Mouse (Mus musculus) limb, embryonic 15.5 days (tissue): ENCODE data around the gene Esyt1. TPM values are rescaled to one million over a fixed set of nuclear protein-coding genes. Genes with fewer than 3 reads are reported as not detected.
"Not testable (repeated sequence)": the region's sequence is repeated elsewhere in the genome, so short reads cannot be mapped to it uniquely, and the experiment has no call there.

Source experiments
- ATAC-seq: fragments of 200-750 bp; cut with Nextera tagmentation; 2 replicates; pipeline ENCODE4 v1.8.0; 2017; ENCODE audit warnings: low read depth, moderate TSS enrichment; ENCODE audit not compliant: insufficient number of reproducible peaks, low FRiP score, low TSS enrichment
- H3K27ac ChIP-seq: fragments of 300-500 bp; sonication (generic); 2 replicates; pipeline ENCODE4 v1.5.1; 2015; ENCODE audit warnings: moderate library complexity, mild to moderate bottlenecking, inconsistent platforms
- H3K27me3 ChIP-seq: fragments of 300-500 bp; sonication (generic); 2 replicates; pipeline ENCODE4 v1.6.1; 2015; ENCODE audit warnings: inconsistent platforms
- H3K36me3 ChIP-seq: fragments of 300-500 bp; sonication (generic); 2 replicates; pipeline ENCODE4 v1.6.1; 2015; ENCODE audit warnings: inconsistent platforms
- H3K4me1 ChIP-seq: fragments of 300-500 bp; sonication (generic); 2 replicates; pipeline ENCODE4 v1.6.1; 2015; ENCODE audit warnings: inconsistent platforms
- H3K4me2 ChIP-seq: fragments of 300-500 bp; sonication (generic); 2 replicates; pipeline ENCODE4 v1.6.1; 2015; ENCODE audit warnings: mild to moderate bottlenecking, inconsistent platforms
- H3K4me3 ChIP-seq: fragments of 300-500 bp; sonication (generic); 2 replicates; pipeline ENCODE4 v1.5.1; 2015; ENCODE audit warnings: mild to moderate bottlenecking, inconsistent platforms
- H3K9ac ChIP-seq: fragments of 300-500 bp; sonication (generic); 2 replicates; pipeline ENCODE4 v1.6.1; 2015; ENCODE audit warnings: inconsistent platforms
- H3K9me3 ChIP-seq: fragments of 300-500 bp; sonication (generic); 2 replicates; pipeline ENCODE4 v1.6.1; 2016; ENCODE audit warnings: inconsistent platforms
- WGBS: fragments of 180-500 bp; shearing (Covaris S2); methylation state at CpG from one replicate; pipeline ENCODE4 v1.1.7; 2015; 5-methylcytosine and 5-hydroxymethylcytosine counted together
- polyA plus RNA-seq: library from polyadenylated mRNA; unstranded; fragments of >200 nt; fragmentation: Nextera tagmentation; extraction: Ambion mirVana; gene quantifications from 2 replicates; pipeline ENCODE4 v1.2.1, GENCODE M21; 2015

Gene Esyt1
- polyA plus RNA-seq, 1 experiment from 2014 or later, result 44.9 TPM

DNA sequence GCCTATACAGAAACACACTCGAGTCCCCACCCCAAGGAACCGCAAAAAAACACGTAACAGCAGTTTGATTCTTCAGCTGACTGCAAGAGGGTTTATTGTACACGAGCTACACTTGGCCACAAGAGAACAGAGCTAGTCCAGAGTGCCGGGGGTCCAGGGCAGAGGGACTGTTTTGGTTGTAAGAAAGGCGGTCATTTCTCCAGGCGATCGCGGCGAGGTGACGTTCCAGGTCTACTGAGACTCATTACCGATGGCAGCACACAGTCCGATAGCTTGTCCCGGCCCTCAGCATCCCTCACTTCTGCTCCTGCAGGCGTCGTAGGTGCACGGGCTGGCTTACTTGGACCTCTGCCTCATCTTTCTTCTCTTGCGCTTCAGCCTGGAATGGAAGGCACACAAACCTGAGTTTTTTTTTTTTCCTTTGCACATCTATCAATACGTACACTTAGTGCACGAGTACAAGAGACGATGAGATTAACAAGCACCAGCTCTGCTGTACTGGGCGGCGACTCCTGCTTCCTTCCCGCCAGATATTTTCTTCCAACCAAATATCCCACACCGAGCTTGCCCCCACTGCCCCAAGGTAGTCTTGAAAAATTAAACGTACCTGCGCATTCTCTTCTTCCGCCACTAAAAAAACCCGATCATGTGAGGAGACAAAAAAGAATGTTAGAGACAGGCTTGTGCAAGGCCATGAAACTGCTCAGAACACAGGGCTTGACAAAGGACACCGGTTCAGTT lies 22.6 kb upstream of the Esyt1 start:
- H3K9me3 ChIP-seq, H3K27me3 ChIP-seq, ATAC-seq: not testable (repeated sequence)
- peaks cover 18% of the 10 kb centered on the region for H3K4me1 ChIP-seq
- peak overlapping the region; percentile 97 for H3K27ac ChIP-seq
- H3K4me2 ChIP-seq, result peak overlapping the region; percentile 77
- H3K36me3 ChIP-seq, result peaks cover 24% of the 10 kb centered on the region
- WGBS, result 0% methylated on average over 30 of the region's 30 CpGs
- peak overlapping the region; percentile 76 for H3K4me3 ChIP-seq
- H3K9ac ChIP-seq, result peak overlapping the region; percentile 77

- Histone ChIP-seq H3K27me3 (no peaks in the 10 kb centered on the region), H3K4me2 (peak within 1 kb of the TSS; percentile 77), H3K36me3 (peaks cover 30% of the 10 kb centered on the region)
Measured at GRCm38 (mm10) chr10:128547361-128548032, 21.8 kb upstream of the Esyt1 start, which contains the start of gene Zc3h10. Gene Zc3h10, minus strand, starts transcription at chr10:128547774.

GRCm38 (mm10) chr10:128546787-128547186 lies 21.1 kb upstream of the Esyt1 start:
- peaks cover 18% of the 10 kb centered on the region for H3K4me1 ChIP-seq
- no peaks in the 10 kb centered on the region for H3K27me3 ChIP-seq
- 21% methylated on average over 7 of the region's 7 CpGs for WGBS
- no peaks in the 10 kb centered on the region for H3K9me3 ChIP-seq
- peaks cover 36% of the 10 kb centered on the region for H3K36me3 ChIP-seq
- H3K27ac ChIP-seq, result peak overlapping the region; percentile 93
- peak overlapping the region; percentile 76 for H3K4me3 ChIP-seq
- H3K9ac ChIP-seq, result peak overlapping the region; percentile 68
- peak overlapping the region; percentile 77 for H3K4me2 ChIP-seq
- no peak for ATAC-seq

More at GRCm38 (mm10) chr10:128547361-128548032, 21.8 kb upstream of the Esyt1 start, which contains the start of gene Zc3h10:
- peak within 1 kb of the TSS; percentile 97 for H3K27ac ChIP-seq
- WGBS, result under 1% methylated on average over 44 of the region's 50 CpGs
- H3K4me3 ChIP-seq, result peak within 1 kb of the TSS; percentile 76
- H3K4me1 ChIP-seq, result peaks cover 18% of the 10 kb centered on the region
- ATAC-seq, result peak; percentile 89
- H3K9me3 ChIP-seq, result no peaks in the 10 kb centered on the region
- peak within 1 kb of the TSS; percentile 77 for H3K9ac ChIP-seq

- no peak for ATAC-seq
- 10% methylated on average over 4 of the region's 4 CpGs for WGBS
- peak overlapping the region; percentile 77 for H3K4me2 ChIP-seq
- peaks cover 18% of the 10 kb centered on the region for H3K4me1 ChIP-seq
- H3K36me3 ChIP-seq, result peaks cover 36% of the 10 kb centered on the region
- no peak overlapping the region; the same call in 1 of the 2 replicates for H3K9ac ChIP-seq
- H3K27ac ChIP-seq, result peak overlapping the region; percentile 93
- no peaks in the 10 kb centered on the region for H3K27me3 ChIP-seq
- no peaks in the 10 kb centered on the region for H3K9me3 ChIP-seq
- H3K4me3 ChIP-seq, result peak overlapping the region; percentile 76
Measured at GRCm38 (mm10) chr10:128546361-128546760, 20.7 kb upstream of the Esyt1 start.

GRCm38 (mm10) chr10:128545570-128545898 lies 19.9 kb upstream of the Esyt1 start:
- H3K4me2 ChIP-seq, result no peak overlapping the region
- H3K27ac ChIP-seq, result no peak overlapping the region; the same call in 1 of the 2 replicates
- no peak overlapping the region for H3K4me3 ChIP-seq
- peaks cover 18% of the 10 kb centered on the region for H3K4me1 ChIP-seq
- no peak for ATAC-seq
- no peaks in the 10 kb centered on the region for H3K27me3 ChIP-seq
- H3K36me3 ChIP-seq, result peaks cover 36% of the 10 kb centered on the region
- H3K9ac ChIP-seq, result no peak overlapping the region
- WGBS, result 80% methylated on average over 3 of the region's 3 CpGs
- H3K9me3 ChIP-seq, result no peaks in the 10 kb centered on the region

GRCm38 (mm10) chr10:128544674-128545569 lies 19.3 kb upstream of the Esyt1 start:
- Histone ChIP-seq H3K27me3 (no peaks in the 10 kb centered on the region), H3K4me2 (no peak overlapping the region), H3K4me3 (no peak overlapping the region), H3K27ac (no peak overlapping the region), H3K4me1 (peaks cover 18% of the 10 kb centered on the region), H3K36me3 (peaks cover 36% of the 10 kb centered on the region), H3K9ac (no peak overlapping the region), H3K9me3 (no peaks in the 10 kb centered on the region)
- no peak for ATAC-seq
- WGBS, result 93% methylated on average over 37 of the region's 37 CpGs

DNA sequence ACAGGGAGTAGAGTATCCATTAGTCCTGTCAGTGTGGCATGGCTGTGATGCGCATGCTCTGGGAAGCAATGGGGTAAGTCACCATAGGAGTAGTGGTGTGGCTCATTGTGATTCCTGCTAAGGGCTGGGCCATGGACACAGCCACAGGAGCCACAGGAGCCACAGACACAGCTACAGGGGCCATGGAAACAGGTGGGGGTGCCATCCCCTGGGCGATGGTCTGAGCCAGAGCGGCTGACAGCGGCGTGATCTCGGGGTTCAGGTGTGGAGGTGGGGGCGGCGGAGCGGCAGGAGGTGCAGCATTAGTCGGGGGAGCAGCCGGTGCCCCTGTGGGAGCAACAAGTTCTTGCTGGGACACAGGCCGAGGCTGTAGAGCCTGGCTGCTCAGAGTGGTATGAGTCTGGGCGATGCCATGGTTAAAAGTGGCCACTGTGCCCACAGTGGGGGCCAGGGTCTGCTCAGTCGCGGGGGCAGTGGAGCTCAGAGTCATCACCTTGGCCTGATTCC lies 18.5 kb upstream of the Esyt1 start:
- H3K4me2 ChIP-seq, result no peak overlapping the region
- H3K27ac ChIP-seq, result no peak overlapping the region
- H3K9ac ChIP-seq, result no peak overlapping the region
- no peaks in the 10 kb centered on the region for H3K9me3 ChIP-seq
- peaks cover 36% of the 10 kb centered on the region for H3K36me3 ChIP-seq
- WGBS, result 95% methylated on average over 15 of the region's 15 CpGs
- no peak overlapping the region for H3K4me3 ChIP-seq
- no peaks in the 10 kb centered on the region for H3K27me3 ChIP-seq
- ATAC-seq, result no peak
- H3K4me1 ChIP-seq, result peaks cover 16% of the 10 kb centered on the region

- no peak overlapping the region for H3K4me3 ChIP-seq
- peaks cover 36% of the 10 kb centered on the region for H3K36me3 ChIP-seq
- no peak overlapping the region for H3K27ac ChIP-seq
- ATAC-seq, result no peak
- no peak overlapping the region for H3K4me2 ChIP-seq
- no peak overlapping the region for H3K9ac ChIP-seq
- WGBS, result 81% methylated on average over 2 of the region's 2 CpGs
- H3K27me3 ChIP-seq, result no peaks in the 10 kb centered on the region
- peaks cover 16% of the 10 kb centered on the region for H3K4me1 ChIP-seq
- no peaks in the 10 kb centered on the region for H3K9me3 ChIP-seq
Measured at GRCm38 (mm10) chr10:128543100-128543499, 17.4 kb upstream of the Esyt1 start.

DNA sequence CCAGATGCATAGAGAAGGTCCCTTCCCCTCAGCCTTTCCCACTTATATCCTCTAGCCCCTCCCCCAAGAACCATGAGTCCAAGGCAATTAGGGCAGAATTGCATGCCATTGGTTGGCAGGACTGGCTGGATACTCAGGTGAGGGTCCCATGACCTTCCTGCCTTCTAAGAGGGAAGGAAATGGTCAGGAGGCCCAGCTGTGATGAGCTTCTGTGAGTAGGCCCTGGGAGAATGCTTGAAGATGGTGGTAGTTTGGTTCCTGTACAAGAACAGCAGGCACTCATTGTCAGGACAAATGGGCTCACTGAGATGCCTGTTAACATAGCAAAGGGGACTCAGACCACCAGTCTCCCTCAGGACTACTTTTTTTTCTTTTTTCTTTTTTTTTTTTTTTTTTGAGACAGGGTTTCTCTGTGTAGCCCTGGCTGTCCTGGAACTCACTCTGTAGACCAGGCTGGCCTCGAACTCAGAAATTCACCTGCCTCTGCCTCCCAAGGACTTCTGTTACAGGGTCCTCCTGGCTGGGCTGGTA lies 12.7 kb upstream of the Esyt1 start:
- no peak overlapping the region for H3K4me3 ChIP-seq
- H3K27ac ChIP-seq, result no peak overlapping the region
- 88% methylated on average over 1 of the region's 1 CpGs for WGBS
- no peaks in the 10 kb centered on the region for H3K9me3 ChIP-seq
- peaks cover 15% of the 10 kb centered on the region for H3K36me3 ChIP-seq
- no peak overlapping the region for H3K4me2 ChIP-seq
- no peak overlapping the region for H3K9ac ChIP-seq
- peaks cover 7% of the 10 kb centered on the region; the same call in 1 of the 2 replicates for H3K4me1 ChIP-seq
- no peaks in the 10 kb centered on the region for H3K27me3 ChIP-seq
- ATAC-seq, result no peak

DNA sequence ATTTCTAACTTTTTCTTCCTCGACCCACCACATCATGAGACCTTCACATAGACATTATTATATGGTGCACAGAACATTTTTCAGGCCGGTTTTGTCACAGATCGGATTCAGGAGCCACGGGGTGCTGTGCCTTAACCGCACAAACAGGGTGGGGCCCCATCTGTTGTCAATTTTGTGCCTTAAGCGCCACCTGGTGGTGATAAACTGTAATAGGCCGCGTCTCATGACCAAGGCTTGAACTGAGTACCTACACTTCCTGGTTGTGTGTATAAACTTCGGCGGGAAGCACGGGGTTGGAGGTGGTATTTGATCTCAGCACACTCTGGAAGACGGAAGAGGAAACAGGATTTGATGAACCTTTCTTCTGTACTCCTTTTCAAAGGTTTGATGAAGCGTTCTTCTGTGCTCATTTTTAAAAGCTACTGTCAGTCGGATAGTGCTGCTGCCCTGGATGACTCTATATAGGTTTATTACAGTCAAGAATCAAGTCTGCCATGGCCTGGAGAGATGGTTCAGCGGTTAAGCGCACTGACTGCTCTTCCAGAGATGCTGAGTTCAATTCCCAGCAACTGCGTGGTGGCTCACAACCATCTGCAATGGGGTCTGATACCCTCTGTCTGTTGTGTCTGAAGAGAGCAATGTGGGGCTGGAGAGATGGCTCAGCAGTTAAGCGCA lies 10.7 kb upstream of the Esyt1 start:
- Histone ChIP-seq H3K4me2 (peak overlapping the region; percentile 36), H3K9me3 (no peaks in the 10 kb centered on the region), H3K4me1 (peaks cover 7% of the 10 kb centered on the region; the same call in 1 of the 2 replicates), H3K27me3 (no peaks in the 10 kb centered on the region), H3K9ac (no peak overlapping the region), H3K36me3 (no peaks in the 10 kb centered on the region), H3K4me3 (peak overlapping the region; percentile 25), H3K27ac (peak overlapping the region; percentile 78)
- ATAC-seq, result peak; percentile 88
- whole genome bisulfite sequencing, result 14% methylated on average over 18 of the region's 18 CpGs
